ENCODE assay signal across 8 mouse cellular contexts in genomic region chr4:123664951-123665661, GRCm38 (mm10). TPM values are rescaled to one million over a fixed set of nuclear protein-coding genes. Genes with fewer than 3 reads are reported as not detected.
A peak's percentile ranks its signal among the peaks of the same experiment; 100 is the strongest.
DNase-seq lines count a peak whose midpoint lies in the region; ATAC-seq and TF ChIP-seq lines count a peak whose summit lies in the region.

No protein-coding gene starts in this region.

- TF ChIP-seq CTCF in lung, adult 2 months (IDR thresholded peaks at IDR 0.05; ENCODE audit: insufficient read depth, low read length) = no peak

- peak overlapping the region; percentile 79 for H3K4me2 ChIP-seq in forebrain, embryonic 11.5 days (ENCODE audit: low read depth, low read length, severe bottlenecking)
- H3K4me2 ChIP-seq in intestine, embryonic 14.5 days (ENCODE audit: low read length) = peak overlapping the region; percentile 73

- WGBS in forebrain, embryonic 11.5 days = under 1% methylated on average over 53 of the region's 58 CpGs
- under 1% methylated on average over 57 of the region's 58 CpGs for WGBS in intestine, embryonic 14.5 days
- under 1% methylated on average over 58 of the region's 58 CpGs for WGBS in lung, adult 2 months

- peak overlapping the region; percentile 100 for H3K9ac ChIP-seq in forebrain, embryonic 11.5 days (ENCODE audit: low read length)
- peak overlapping the region; percentile 96 for H3K9ac ChIP-seq in intestine, embryonic 14.5 days (ENCODE audit: low read length)

- TF ChIP-seq POLR2A in lung, adult 2 months (IDR thresholded peaks at IDR 0.05; ENCODE audit: borderline replicate concordance, extremely low read depth, low read depth, low read length) = no peak

- no peaks in the 10 kb centered on the region for H3K36me3 ChIP-seq in forebrain, embryonic 11.5 days (ENCODE audit: control insufficient read depth, insufficient read depth, low read length)
- no peaks in the 10 kb centered on the region for H3K36me3 ChIP-seq in intestine, embryonic 14.5 days (ENCODE audit: control insufficient read depth, insufficient read depth, low read length)

- peak overlapping the region; percentile 99 for H3K27ac ChIP-seq in forebrain, embryonic 11.5 days (ENCODE audit: low read depth, low read length)
- peak overlapping the region; percentile 99 for H3K27ac ChIP-seq in intestine, embryonic 14.5 days (ENCODE audit: low read depth)

- intact Hi-C loops in gastrocnemius, postnatal 14 days (cut with DNase I; ENCODE audit: low total_unique reads) = loop anchor here (5.0 kb wide), 3 partner anchors 33 to 128 kb away; no protein-coding TSS in a partner anchor

- ATAC-seq in forebrain, embryonic 11.5 days (replicated peaks; ENCODE audit: low FRiP score) = peak; percentile 28
- peak; percentile 4; the same call in 1 of the 2 replicates for ATAC-seq in intestine, embryonic 14.5 days (replicated peaks; ENCODE audit: low FRiP score, low TSS enrichment, low read depth)

- no peaks in the 10 kb centered on the region for H3K27me3 ChIP-seq in forebrain, embryonic 11.5 days (ENCODE audit: control insufficient read depth, insufficient read depth, low read length)
- no peaks in the 10 kb centered on the region for H3K27me3 ChIP-seq in intestine, embryonic 14.5 days (replicated peaks; ENCODE audit: control insufficient read depth, insufficient read depth, low read length)

- DNase-seq in gastrocnemius, postnatal 25 days = peak; percentile 22
- DNase-seq in gastrocnemius, postnatal 14 days = no peak
- DNase-seq in ZHBTc4 (ENCODE audit: low read depth, low spot score) = peak; percentile 68
- peak; percentile 81 for DNase-seq in forebrain, embryonic 11.5 days (ENCODE audit: low spot score)
- DNase-seq in intestine, embryonic 14.5 days (ENCODE audit: low spot score) = peak; percentile 90
- peak; percentile 68 for DNase-seq in lung, adult 2 months
- peak; percentile 45 for DNase-seq in ovary, postnatal 10 days (ENCODE audit: low spot score)
- DNase-seq in layer of hippocampus, adult 18-20 months (ENCODE audit: low spot score in 2 of 2) = no peak

- H3K4me3 ChIP-seq in forebrain, embryonic 11.5 days (ENCODE audit: low read depth, low read length) = peak overlapping the region; percentile 91
- peak overlapping the region; percentile 90 for H3K4me3 ChIP-seq in intestine, embryonic 14.5 days (ENCODE audit: low read depth, low read length)
- H3K4me3 ChIP-seq in lung, adult 2 months (replicated peaks; ENCODE audit: extremely low read depth, low read depth, low read length) = peak overlapping the region; percentile 59

- no peaks in the 10 kb centered on the region for H3K9me3 ChIP-seq in forebrain, embryonic 11.5 days (ENCODE audit: control insufficient read depth, low read length)
- no peaks in the 10 kb centered on the region for H3K9me3 ChIP-seq in intestine, embryonic 14.5 days (ENCODE audit: control insufficient read depth, low read length)

- H3K4me1 ChIP-seq in forebrain, embryonic 11.5 days (replicated peaks; ENCODE audit: control insufficient read depth, insufficient read depth, low read length) = peaks cover 12% of the 10 kb centered on the region
- H3K4me1 ChIP-seq in intestine, embryonic 14.5 days (replicated peaks; ENCODE audit: control insufficient read depth, insufficient read depth, low read length) = peaks cover 24% of the 10 kb centered on the region
- H3K4me1 ChIP-seq in lung, adult 2 months (ENCODE audit: control insufficient read depth, insufficient read depth, low read length) = peaks cover 11% of the 10 kb centered on the region

RNA-seq across cellular contexts. Expression of gene Macf1, which starts 19.1 kb away (rescaled TPM):
- total RNA-seq in gastrocnemius, postnatal 25 days (2021) = 10 to 100 TPM; 55.6 to 75.8 TPM
- 10 to 100 TPM; 76.5 to 88.0 TPM for total RNA-seq in gastrocnemius, postnatal 14 days (2021)
- polyA plus RNA-seq in forebrain, embryonic 11.5 days (2014; fragmentation: Nextera tagmentation; extraction: Ambion mirVana) = 78.1 and 88.8 TPM in 2 replicates
- 64.7 and 69.8 TPM in 2 replicates for polyA plus RNA-seq in intestine, embryonic 14.5 days (2014; fragmentation: Nextera tagmentation; extraction: Ambion mirVana)
- 216 and 249 TPM in 2 replicates for polyA plus RNA-seq in lung, adult 2 months (2012; rRNA removed)
- 100 to 1,000 TPM; 219 to 233 TPM for total RNA-seq in layer of hippocampus, adult 18-20 months (2021)

RNA-seq across cellular contexts. Expression of gene Ndufs5, which starts 52.9 kb away (rescaled TPM):
- total RNA-seq in gastrocnemius, postnatal 25 days (2021) = 100 to 1,000 TPM; 261 to 271 TPM
- 100 to 1,000 TPM; 256 to 285 TPM for total RNA-seq in gastrocnemius, postnatal 14 days (2021)
- polyA plus RNA-seq in forebrain, embryonic 11.5 days (2014; fragmentation: Nextera tagmentation; extraction: Ambion mirVana) = 291 and 296 TPM in 2 replicates
- 306 and 321 TPM in 2 replicates for polyA plus RNA-seq in intestine, embryonic 14.5 days (2014; fragmentation: Nextera tagmentation; extraction: Ambion mirVana)
- polyA plus RNA-seq in lung, adult 2 months (2012; rRNA removed) = 24.3 and 54.2 TPM in 2 replicates
- total RNA-seq in layer of hippocampus, adult 18-20 months (2021) = 100 to 1,000 TPM; 198 to 204 TPM

Comparison
In these comparisons a context has a peak if more than half of its experiments do, and no peak if none do; other contexts are left out.
1. DNase-seq: peak in gastrocnemius, postnatal 25 days (single experiment), ZHBTc4 (single experiment), forebrain, embryonic 11.5 days (single experiment), intestine, embryonic 14.5 days (single experiment), lung, adult 2 months (single experiment) and ovary, postnatal 10 days (single experiment); none in gastrocnemius, postnatal 14 days (single experiment) and layer of hippocampus, adult 18-20 months (0 of 2).
2. Peak in every context shown above with its lines, with median percentiles within 50 percentile points of each other: H3K4me3 ChIP-seq.